ENCODE assay signal across 1 mouse cellular context in genomic region chr11:108157074-108157473, GRCm38 (mm10).
TF ChIP-seq lines count a peak whose summit lies in the region.

No protein-coding gene starts in this region.

TF ChIP-seq in CH12.LX, 34 proteins besides CTCF, POLR2A, EP300 and RAD21 (continued from another document):
- TF ChIP-seq ZC3H11A (IDR thresholded peaks at IDR 0.05; ENCODE audit: low read depth, low read length) (no peak), UBTF (IDR thresholded peaks at IDR 0.05; ENCODE audit: low read depth, low read length) (no peak), USF1 (IDR thresholded peaks at IDR 0.05; ENCODE audit: low read depth, low read length) (no peak), USF2 (conservative IDR thresholded peaks at IDR 0.05; ENCODE audit: low read depth, low read length) (no peak), GABPA (IDR thresholded peaks at IDR 0.05; ENCODE audit: insufficient replicate concordance, low read depth, low read length) (no peak), ETS1 (conservative IDR thresholded peaks at IDR 0.05; ENCODE audit: low read depth, low read length) (peak; percentile 95)
TF ChIP-seq in CH12.LX: peak in this region for 17.
